Mouse (Mus musculus): ENCODE data around the gene Gm21170. TPM values are rescaled to one million over a fixed set of nuclear protein-coding genes. Genes with fewer than 3 reads are reported as not detected.
"Not testable (repeated sequence)": the region's sequence is repeated elsewhere in the genome, so short reads cannot be mapped to it uniquely, and the experiment has no call there.

Gene Gm21170
- total RNA-seq (2022): not detected

DNA sequence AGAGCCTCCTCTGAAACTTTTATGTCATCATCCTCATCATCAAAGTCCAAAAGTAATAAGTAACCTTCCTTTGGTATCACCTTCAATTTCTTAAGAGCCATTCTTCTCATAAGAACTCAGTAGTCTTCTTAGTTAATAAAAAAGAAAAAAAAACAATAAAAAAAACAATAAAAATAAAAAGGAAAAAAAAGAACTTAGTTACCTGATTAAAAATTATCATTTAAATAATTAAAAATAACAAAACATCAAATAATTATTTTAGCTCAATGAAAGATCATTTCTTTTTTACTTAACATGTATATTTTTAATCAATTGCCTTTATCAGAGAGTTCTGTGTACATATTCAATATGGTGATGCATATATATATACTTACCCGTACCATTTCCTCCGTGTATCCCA lies at the start of gene Gm21170:
TSS of gene Gm21170 (minus strand) at position 101 of the 400 bp plus-strand sequence.
- not testable (repeated sequence) for DNase-seq (ENCODE audit: low spot score in 2 of 2)

Other genes with a start within 250 kb of the Gm21170 start
- gene Gm21256, start 240.1 kb downstream of the Gm21170 start, total RNA-seq (2022): not detected